Mouse (Mus musculus) lung, postnatal 0 days (tissue): ENCODE results near the gene Slc30a3. TPM values are rescaled to one million over a fixed set of nuclear protein-coding genes. Genes with fewer than 3 reads are reported as not detected.
"Not testable (repeated sequence)": the region's sequence is repeated elsewhere in the genome, so short reads cannot be mapped to it uniquely, and the experiment has no call there.

Experiments used
- ATAC-seq: fragments of 200-750 bp; cut with Nextera tagmentation; 2 replicates; pipeline ENCODE4 v1.8.0; 2017; ENCODE audit warnings: moderate library complexity
- DNase-seq: peaks from one replicate; pipeline ENCODE4 v3.0.0-alpha.2; 2016; ENCODE audit warnings: low spot score
- H3K27ac ChIP-seq: fragments of 300-500 bp; sonication (generic); 2 replicates; pipeline ENCODE4 v1.5.1; 2014; ENCODE audit warnings: antibody characterized with exemption, mild to moderate bottlenecking, low read length, mixed read lengths
- H3K27me3 ChIP-seq: fragments of 300-500 bp; sonication (generic); replicated peaks from 2 replicates; pipeline ENCODE4 v1.6.1; 2014; ENCODE audit warnings: low read length, mixed read lengths; ENCODE audit not compliant: insufficient read depth
- H3K36me3 ChIP-seq: fragments of 300-500 bp; sonication (generic); 2 replicates; pipeline ENCODE4 v1.6.1; 2014; ENCODE audit warnings: low read length, mixed read lengths; ENCODE audit not compliant: insufficient read depth
- H3K4me1 ChIP-seq: fragments of 300-500 bp; sonication (generic); 2 replicates; pipeline ENCODE4 v1.6.1; 2014; ENCODE audit warnings: antibody characterized with exemption, low read depth, low read length, mixed read lengths; ENCODE audit not compliant: insufficient read depth
- H3K4me2 ChIP-seq: fragments of 300-500 bp; sonication (generic); replicated peaks from 2 replicates; pipeline ENCODE4 v1.6.1; 2014; ENCODE audit warnings: low read depth, mild to moderate bottlenecking, low read length, moderate library complexity, mixed read lengths
- H3K4me3 ChIP-seq: fragments of 300-500 bp; sonication (generic); 2 replicates; pipeline ENCODE4 v1.5.1; 2014; ENCODE audit warnings: low read depth, low read length
- H3K9ac ChIP-seq: fragments of 300-500 bp; sonication (generic); replicated peaks from 2 replicates; pipeline ENCODE4 v1.6.1; 2014; ENCODE audit warnings: low read depth, mild to moderate bottlenecking
- H3K9me3 ChIP-seq: fragments of 300-500 bp; sonication (generic); 2 replicates; pipeline ENCODE4 v1.6.1; 2016; ENCODE audit warnings: low read length, mixed read lengths
- CTCF ChIP-seq: IDR thresholded peaks from 2 replicates; pipeline ENCODE4 v1.5.1; 2016; ENCODE audit warnings: antibody characterized with exemption, mild to moderate bottlenecking
- EP300 ChIP-seq: IDR thresholded peaks from 2 replicates; pipeline ENCODE4 v1.6.1; 2016; ENCODE audit warnings: antibody characterized with exemption, mild to moderate bottlenecking, control low read depth
- WGBS: fragments of 180-500 bp; shearing (Covaris S2); extraction: QIAGEN DNeasy Blood & Tissue Kit; methylation state at CpG from one replicate; pipeline ENCODE4 v1.1.7; 2014; 5-methylcytosine and 5-hydroxymethylcytosine counted together
- polyA plus RNA-seq: library from polyadenylated mRNA; unstranded; fragments of >200 nt; fragmentation: Nextera tagmentation; extraction: Ambion mirVana; gene quantifications from 2 replicates; pipeline ENCODE4 v1.2.1, GENCODE M21; 2015

Slc30a3 gene
- polyA plus RNA-seq, 1 experiment from 2014 or later: not detected

GRCm38 (mm10) chr5:31054261-31055215 lies 53.5 kb downstream of the Slc30a3 start, which contains the start of gene Cad:
Gene Cad (plus strand): TSS chr5:31054780.
- TF ChIP-seq EP300 (no peak), CTCF (peak; percentile 61)

GRCm38 (mm10) chr5:31053728-31054127 lies 54.3 kb downstream of the Slc30a3 start:
- WGBS: 50% methylated on average over 4 of the region's 4 CpGs
- H3K27ac ChIP-seq: 0 out of 2 replicates have a peak overlapping the region, but pooled peaks have one; percentile 26
- DNase-seq: peak; percentile 6
- H3K9ac ChIP-seq, H3K4me1 ChIP-seq, H3K9me3 ChIP-seq, H3K4me2 ChIP-seq, ATAC-seq, H3K27me3 ChIP-seq, H3K36me3 ChIP-seq, H3K4me3 ChIP-seq: not testable (repeated sequence)

More at GRCm38 (mm10) chr5:31054261-31055215, 53.5 kb downstream of the Slc30a3 start, which contains the start of gene Cad:
- peak within 1 kb of the TSS; percentile 96 for H3K4me2 ChIP-seq
- peak within 1 kb of the TSS; percentile 48 for H3K4me3 ChIP-seq
- peak; percentile 96 for DNase-seq
- H3K27ac ChIP-seq: 0 out of 2 replicates have a peak within 1 kb of the TSS, but pooled peaks have one; percentile 26
- H3K4me1 ChIP-seq: peaks cover 5% of the 10 kb centered on the region
- H3K9ac ChIP-seq: peak within 1 kb of the TSS; percentile 41
- H3K27me3 ChIP-seq: no peaks in the 10 kb centered on the region
- WGBS: under 1% methylated on average over 60 of the region's 64 CpGs
- peak; percentile 99 for ATAC-seq
- H3K9me3 ChIP-seq: no peaks in the 10 kb centered on the region
- H3K36me3 ChIP-seq: 0 out of 2 replicates have a peak, but pooled peaks cover 3% of the 10 kb centered on the region

GRCm38 (mm10) chr5:31050427-31050826 lies 57.6 kb downstream of the Slc30a3 start:
- H3K36me3 ChIP-seq: no peaks in the 10 kb centered on the region
- H3K4me3 ChIP-seq: no peak overlapping the region
- no peaks in the 10 kb centered on the region for H3K27me3 ChIP-seq
- no peak for ATAC-seq
- peak; percentile 9 for DNase-seq
- H3K9ac ChIP-seq: no peak overlapping the region
- peaks cover 10% of the 10 kb centered on the region for H3K4me1 ChIP-seq
- no peak overlapping the region for H3K27ac ChIP-seq
- no peaks in the 10 kb centered on the region for H3K9me3 ChIP-seq
- TF ChIP-seq CTCF: no peak; the same call in 1 of the 2 replicates
- no peak for TF ChIP-seq EP300
- no peak overlapping the region for H3K4me2 ChIP-seq

GRCm38 (mm10) chr5:31048763-31049641 lies 59.0 kb downstream of the Slc30a3 start, which contains the start of gene Slc5a6:
Gene Slc5a6 (minus strand): TSS chr5:31048924.
- DNase-seq (peak; percentile 86), ATAC-seq (peak; percentile 48)
- 0% methylated on average over 22 of the region's 23 CpGs for WGBS
- TF ChIP-seq EP300 (no peak), CTCF (peak; percentile 70)
- Histone ChIP-seq H3K27ac (peak within 1 kb of the TSS; percentile 96), H3K9ac (peak within 1 kb of the TSS; percentile 82), H3K36me3 (no peaks in the 10 kb centered on the region), H3K4me3 (peak within 1 kb of the TSS; percentile 64), H3K9me3 (no peaks in the 10 kb centered on the region), H3K27me3 (no peaks in the 10 kb centered on the region), H3K4me2 (peak within 1 kb of the TSS; percentile 76), H3K4me1 (peaks cover 4% of the 10 kb centered on the region)

GRCm38 (mm10) chr5:31047848-31048762 lies 59.9 kb downstream of the Slc30a3 start, which contains the start of gene Atraid:
Gene Atraid (plus strand): TSS chr5:31048312.
- no peaks in the 10 kb centered on the region for H3K27me3 ChIP-seq
- DNase-seq (peak; percentile 99), ATAC-seq (peak; percentile 98)
- WGBS: under 1% methylated on average over 69 of the region's 73 CpGs
- H3K9ac ChIP-seq: peak within 1 kb of the TSS; percentile 82
- H3K4me1 ChIP-seq: peaks cover 4% of the 10 kb centered on the region
- peak within 1 kb of the TSS; percentile 64 for H3K4me3 ChIP-seq
- no peaks in the 10 kb centered on the region for H3K36me3 ChIP-seq
- H3K27ac ChIP-seq: peak within 1 kb of the TSS; percentile 96
- peak within 1 kb of the TSS; percentile 76 for H3K4me2 ChIP-seq
- H3K9me3 ChIP-seq: no peaks in the 10 kb centered on the region
- peak; percentile 40 for TF ChIP-seq CTCF
- TF ChIP-seq EP300: peak; percentile 54; the same call in 1 of the 2 replicates
